Mouse (Mus musculus) left cerebral cortex, postnatal 4 days (tissue): ENCODE measurements around the gene Rrp15. TPM values are rescaled to one million over a fixed set of nuclear protein-coding genes. Genes with fewer than 3 reads are reported as not detected.
A peak's percentile ranks its signal among the peaks of the same experiment; 100 is the strongest.

Experiments
- DNase-seq: peaks from one replicate; pipeline ENCODE4 v3.0.0-alpha.2; 2022
- intact Hi-C: fragments of 180-260 bp; cut with DNase I; formaldehyde crosslinking; loops from one replicate; pipeline ENCODE4 v1.15.1; 2025
- total RNA-seq, 2 experiments: library from RNA; stranded (reverse); gene quantifications; 2 replicates each; pipeline ENCODE4 v1.2.3; 2021

The Rrp15 gene
- total RNA-seq, 2 experiments from 2014 or later: 20.6 to 21.5 TPM

DNA sequence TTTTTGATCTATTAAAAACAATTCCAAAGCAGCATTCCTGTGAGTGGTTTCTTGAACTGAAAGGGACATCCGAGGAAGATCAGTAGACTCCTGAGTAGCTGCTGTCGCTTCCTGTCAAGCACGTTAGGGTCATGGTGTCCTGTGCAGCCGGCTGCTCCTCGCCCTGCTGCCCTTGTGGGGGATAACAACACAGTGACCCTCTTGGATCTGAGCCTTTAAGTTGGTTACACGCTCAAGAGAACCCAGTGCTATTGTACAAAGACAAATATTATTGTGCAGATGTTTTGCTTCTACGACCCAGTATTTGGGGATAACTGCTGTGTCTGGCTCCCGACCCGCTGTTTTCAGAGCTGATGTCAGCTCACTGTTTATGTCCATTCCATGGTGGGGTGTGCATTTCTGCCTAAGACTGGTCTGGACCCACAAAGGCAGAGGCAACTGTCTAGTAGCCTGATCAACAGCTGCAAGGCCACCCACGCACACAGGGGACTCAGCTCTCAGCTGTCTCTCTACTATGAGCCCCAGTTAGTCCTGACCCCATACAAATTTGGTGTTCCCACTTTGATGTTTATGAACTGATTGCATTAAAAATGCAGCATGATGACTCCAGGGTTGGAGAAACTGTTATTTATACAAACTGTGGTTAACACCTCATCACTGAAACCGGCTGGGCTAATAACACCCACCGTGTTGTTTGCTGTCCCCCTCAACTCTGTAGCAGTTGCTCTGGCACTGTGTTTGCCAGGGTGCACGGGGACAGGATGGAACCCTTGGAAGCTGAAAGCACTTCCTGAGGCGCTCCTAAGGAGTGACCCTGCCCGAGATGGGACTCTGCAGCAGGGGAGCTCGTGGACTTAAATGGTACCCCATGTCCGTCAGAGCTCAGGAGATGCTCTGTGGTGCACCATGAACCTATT is 33.9 kb downstream of the Rrp15 start:
- DNase-seq: no peak
- intact Hi-C loops: loop anchor here (5.0 kb wide), 2 partner anchors 533 to 1038 kb away; no protein-coding TSS in a partner anchor

GRCm38 (mm10) chr1:186714215-186714614 is 34.9 kb downstream of the Rrp15 start:
- intact Hi-C loops: loop anchor here (5.0 kb wide), 2 partner anchors 532 to 1037 kb away; no protein-coding TSS in a partner anchor
- no peak for DNase-seq

DNA sequence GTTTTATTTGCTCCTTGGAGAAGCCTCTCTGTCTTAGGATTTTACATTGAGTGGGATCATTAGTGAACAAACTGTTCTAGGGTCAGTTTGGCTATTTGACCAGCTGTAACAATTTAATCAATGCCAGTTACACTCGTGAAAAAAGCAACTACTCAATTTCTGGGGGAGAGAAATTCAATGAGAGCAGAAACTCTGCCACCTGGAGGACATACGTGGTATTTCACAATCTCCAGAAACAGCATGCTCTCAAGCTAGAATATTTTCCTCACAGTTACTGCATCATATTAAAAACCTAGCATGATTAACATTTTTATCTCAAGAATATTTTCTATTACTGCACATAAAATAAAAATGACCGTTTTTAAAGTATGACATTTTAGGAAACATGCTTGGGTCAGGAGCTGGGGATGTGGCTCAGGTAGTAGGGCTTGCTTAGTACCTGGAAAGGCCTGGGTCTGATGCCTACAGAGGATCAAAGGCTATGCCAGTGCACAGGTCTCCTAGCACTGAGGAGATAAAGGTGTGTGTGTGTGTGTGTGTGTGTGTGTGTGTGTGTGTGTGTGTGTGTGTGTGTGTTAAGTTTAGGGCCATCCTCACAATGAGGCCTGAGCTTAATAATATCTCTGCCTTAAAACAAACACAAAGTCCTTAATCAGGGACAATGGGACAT is 36.2 kb downstream of the Rrp15 start:
- intact Hi-C loops: loop anchor here (5.0 kb wide), 2 partner anchors 531 to 1036 kb away; no protein-coding TSS in a partner anchor

GRCm38 (mm10) chr1:186705915-186706248 is 43.3 kb downstream of the Rrp15 start, which contains the start of gene Tgfb2:
TSS of gene Tgfb2 (minus strand) at chr1:186705989.
- intact Hi-C loops: loop anchor here (10.0 kb wide), 1 partner anchor 311 kb away; no protein-coding TSS in a partner anchor
- DNase-seq: peak; percentile 23

More for the DNA sequence above, 36.2 kb downstream of the Rrp15 start:
- DNase-seq: peak; percentile 47

DNA sequence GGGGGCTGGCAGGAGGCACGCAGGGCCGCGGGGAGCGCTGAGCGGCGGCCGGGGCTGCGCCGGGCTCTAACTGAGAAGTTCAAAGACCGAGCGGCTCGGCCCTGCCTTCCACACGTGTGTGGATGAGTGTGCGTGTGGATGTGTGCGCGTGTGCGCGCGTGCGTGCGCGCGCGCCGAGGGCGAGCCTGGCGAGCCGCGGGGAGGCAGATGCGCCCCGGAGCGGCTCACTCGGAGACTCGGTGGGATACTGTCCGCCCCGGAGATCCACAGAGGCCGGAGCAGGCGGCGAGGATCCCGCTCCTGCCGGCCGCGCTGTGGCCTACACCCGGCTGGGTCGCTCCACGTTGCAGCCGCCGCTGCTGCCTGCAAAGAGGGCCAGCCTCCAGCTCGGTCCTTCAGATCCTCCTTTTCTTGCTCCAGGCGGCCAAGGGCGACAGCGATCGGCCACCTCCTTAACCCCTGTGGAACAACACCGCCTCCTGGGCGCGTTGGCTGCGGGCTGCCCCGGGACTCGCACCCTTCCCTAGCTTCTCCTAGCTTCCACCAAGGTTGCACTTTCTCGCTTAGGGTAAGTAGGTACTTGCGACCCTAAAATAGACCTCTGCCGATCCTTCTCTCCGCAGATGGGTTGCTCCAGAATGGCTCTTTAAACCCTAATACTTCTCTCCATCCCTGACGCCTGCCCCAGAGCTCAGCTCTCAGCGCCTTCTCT is 43.8 kb downstream of the Rrp15 start:
- DNase-seq: peak; percentile 64
- intact Hi-C loops: loop anchor here (10.0 kb wide), 1 partner anchor 311 kb away; no protein-coding TSS in a partner anchor

GRCm38 (mm10) chr1:186703980-186704701 is 45.0 kb downstream of the Rrp15 start:
- intact Hi-C loops: loop anchor here (10.0 kb wide), 1 partner anchor 309 kb away; no protein-coding TSS in a partner anchor
- DNase-seq: peak; percentile 54

DNA sequence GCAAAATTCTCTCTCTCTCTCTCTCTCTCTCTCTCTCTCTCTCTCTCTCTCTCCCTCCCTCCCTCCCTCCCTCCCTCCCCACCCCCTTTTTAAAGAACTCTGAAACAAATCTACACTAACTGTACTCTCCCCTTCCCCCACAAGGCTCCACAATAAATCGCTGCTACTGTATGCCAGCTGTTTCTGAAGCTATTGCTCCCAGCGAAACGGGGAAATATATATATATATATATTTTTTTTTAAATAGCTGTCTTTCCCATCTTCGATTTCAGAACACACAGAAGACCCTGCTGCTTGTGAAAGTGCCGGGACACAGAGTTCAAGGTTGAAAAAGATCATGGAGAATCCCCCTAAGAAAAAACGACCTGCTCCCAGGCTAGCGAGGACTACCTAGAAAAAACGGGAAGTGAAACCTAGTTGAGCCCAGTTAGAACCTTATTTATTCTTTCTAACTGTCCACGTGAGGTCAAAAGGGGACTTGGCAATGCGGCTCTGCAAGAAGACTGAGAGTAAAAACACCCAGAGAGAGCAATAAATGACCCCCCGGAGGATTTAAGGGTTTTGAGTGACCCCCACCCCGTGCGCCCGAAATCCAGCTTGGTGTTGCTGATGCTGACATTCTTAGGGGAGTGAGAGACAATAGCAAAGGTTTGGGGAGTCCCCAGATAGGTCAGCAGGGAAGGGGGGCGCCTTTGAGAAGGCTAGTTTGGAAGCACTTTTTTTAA is 45.7 kb downstream of the Rrp15 start:
- no peak for DNase-seq
- intact Hi-C loops: loop anchor here (10.0 kb wide), 1 partner anchor 309 kb away; no protein-coding TSS in a partner anchor

- DNase-seq: no peak
- intact Hi-C loops: loop anchor here (10.0 kb wide), 1 partner anchor 308 kb away; no protein-coding TSS in a partner anchor
Observed at GRCm38 (mm10) chr1:186702391-186703255, 46.5 kb downstream of the Rrp15 start.

GRCm38 (mm10) chr1:186701206-186701905 is 47.8 kb downstream of the Rrp15 start:
- intact Hi-C loops: loop anchor here (10.0 kb wide), 1 partner anchor 307 kb away; no protein-coding TSS in a partner anchor

DNA sequence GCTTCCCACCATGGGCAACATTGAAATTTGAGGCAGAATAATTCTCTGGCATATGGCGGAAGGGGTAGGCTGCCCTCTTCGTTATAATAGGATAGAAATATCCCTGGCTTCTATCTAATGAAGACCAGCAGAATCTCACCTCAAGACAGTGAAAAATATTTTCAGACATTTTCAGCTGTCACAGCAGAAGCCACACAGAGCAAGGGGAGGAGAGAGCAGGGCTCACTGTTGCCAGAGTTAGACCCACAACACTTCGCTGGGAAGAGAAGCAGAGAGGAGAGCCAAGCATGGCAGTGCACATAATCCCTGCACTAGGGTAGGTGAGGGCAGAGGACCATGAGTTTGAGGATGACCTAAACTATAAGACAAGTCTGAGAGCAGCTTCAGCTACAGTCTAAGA is 48.7 kb downstream of the Rrp15 start:
- no peak for DNase-seq
- intact Hi-C loops: loop anchor here (10.0 kb wide), 1 partner anchor 306 kb away; no protein-coding TSS in a partner anchor

More at GRCm38 (mm10) chr1:186701206-186701905, 47.8 kb downstream of the Rrp15 start:
- no peak for DNase-seq

GRCm38 (mm10) chr1:186698583-186699338 is 50.4 kb downstream of the Rrp15 start:
- no peak for DNase-seq
- intact Hi-C loops: no loop called here

DNA sequence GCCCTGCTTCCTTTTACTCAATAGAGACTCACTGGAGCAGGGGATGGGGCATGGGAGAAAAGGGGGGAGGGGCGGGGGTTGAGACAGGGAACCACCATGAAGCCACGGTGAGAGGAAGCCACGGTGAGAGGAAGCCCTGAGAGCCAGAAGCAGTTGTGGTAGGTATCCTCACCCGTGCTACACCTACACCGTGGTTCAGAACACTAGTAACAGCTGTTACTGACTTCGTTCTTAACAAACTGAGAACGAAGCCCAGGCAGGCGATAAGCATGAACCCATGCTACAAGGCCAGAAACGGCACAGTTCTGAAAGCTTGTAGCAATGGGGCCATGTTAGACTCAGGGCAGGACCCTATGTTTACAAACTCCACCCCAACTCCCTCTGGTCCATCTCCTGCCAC is 52.9 kb downstream of the Rrp15 start:
- DNase-seq: no peak
- intact Hi-C loops: no loop called here

- intact Hi-C loops: no loop called here
- DNase-seq: no peak
Observed at GRCm38 (mm10) chr1:186695361-186695760, 53.8 kb downstream of the Rrp15 start.

GRCm38 (mm10) chr1:186692370-186692769 is 56.8 kb downstream of the Rrp15 start:
- intact Hi-C loops: no loop called here
- DNase-seq: peak; percentile 29

GRCm38 (mm10) chr1:186691708-186692107 is 57.5 kb downstream of the Rrp15 start:
- no peak for DNase-seq
- intact Hi-C loops: no loop called here

DNA sequence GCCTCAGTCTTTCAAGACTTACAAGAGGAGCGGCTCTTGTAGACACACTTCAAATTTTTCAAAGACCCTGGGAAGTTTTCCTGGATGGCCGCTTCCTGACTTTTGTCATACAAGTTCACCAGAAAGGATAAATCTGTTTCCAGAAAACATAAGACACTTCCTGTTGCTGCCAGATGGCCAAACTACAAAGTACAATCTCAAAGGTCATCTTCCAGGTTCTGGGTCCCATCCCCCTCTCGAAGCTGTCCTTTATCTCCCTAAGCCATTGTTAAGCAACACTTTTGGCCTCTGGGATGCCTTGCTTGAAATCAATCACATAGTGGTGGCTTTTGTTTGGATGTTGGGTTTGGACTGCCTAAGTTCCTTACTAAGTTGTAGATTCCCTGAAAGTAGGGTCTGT is 65.1 kb downstream of the Rrp15 start:
- intact Hi-C loops: no loop called here
- no peak for DNase-seq

GRCm38 (mm10) chr1:186682606-186683005 is 66.6 kb downstream of the Rrp15 start:
- intact Hi-C loops: no loop called here
- DNase-seq: no peak
